Mouse (Mus musculus): ENCODE results near the gene Ctbp2.

DNA sequence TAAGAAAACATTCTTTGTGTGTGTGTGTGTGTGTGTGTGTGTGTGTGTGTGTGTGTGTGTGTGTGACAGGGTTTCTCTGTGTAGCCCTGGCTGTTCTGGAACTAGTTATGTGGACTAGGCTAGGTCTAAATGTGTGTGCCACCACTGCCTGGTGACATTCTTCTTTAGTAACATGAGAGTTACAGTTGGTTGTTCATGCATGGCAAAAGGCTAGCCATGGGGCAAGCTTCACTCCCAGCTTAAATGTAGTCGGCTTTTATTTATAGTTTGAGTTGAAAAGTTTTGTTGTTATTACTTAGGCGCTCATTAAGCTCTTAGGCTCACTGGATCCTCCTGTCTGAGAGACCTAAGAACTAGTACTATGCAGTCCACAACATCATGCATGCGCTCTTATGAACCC, 159.8 kb downstream of the Ctbp2 start:
- TF ChIP-seq CTCF (IDR thresholded peaks at IDR 0.05 in 2 of 3, conservative IDR thresholded peaks at IDR 0.05 in 1 of 3; ENCODE audit: control insufficient read depth in 1 of 3, insufficient read depth in 1 of 3, low read depth in 2 of 3, low read length in 3 of 3, poor library complexity in 1 of 3, severe bottlenecking in 1 of 3) (no peak), POLR2A (IDR thresholded peaks at IDR 0.05; ENCODE audit: control insufficient read depth in 1 of 2, insufficient read depth in 1 of 2, low read depth in 1 of 2, low read length in 2 of 2, poor library complexity in 1 of 2) (no peak), ZC3H11A (IDR thresholded peaks at IDR 0.05; ENCODE audit: low read depth, low read length) (no peak), KAT2A (conservative IDR thresholded peaks at IDR 0.05; ENCODE audit: low read depth, low read length) (no peak), MAX (IDR thresholded peaks at IDR 0.05; ENCODE audit: low read length) (no peak), GATA1 (IDR thresholded peaks at IDR 0.05; ENCODE audit: low read depth, low read length) (no peak), E2F4 (IDR thresholded peaks at IDR 0.05; ENCODE audit: borderline replicate concordance, low read depth, low read length) (no peak)
